Mouse (Mus musculus) adipose tissue, adult 10 weeks (tissue): ENCODE data around the gene Olfr1389. TPM values are rescaled to one million over a fixed set of nuclear protein-coding genes. Genes with fewer than 3 reads are reported as not detected.

Experiments
- polyA plus RNA-seq: library from polyadenylated mRNA; stranded (reverse); fragments of 350-450 nt; fragmentation: Illumina TruSeq; extraction: RNeasy Lipid Tissue Mini Kit (QIAGEN cat#74804); gene quantifications from one replicate; pipeline ENCODE4 v1.2.3, GENCODE M21; 2014; ENCODE audit warnings: low read depth, low replicate concordance

Olfr1389 gene
- polyA plus RNA-seq: not detected

DNA sequence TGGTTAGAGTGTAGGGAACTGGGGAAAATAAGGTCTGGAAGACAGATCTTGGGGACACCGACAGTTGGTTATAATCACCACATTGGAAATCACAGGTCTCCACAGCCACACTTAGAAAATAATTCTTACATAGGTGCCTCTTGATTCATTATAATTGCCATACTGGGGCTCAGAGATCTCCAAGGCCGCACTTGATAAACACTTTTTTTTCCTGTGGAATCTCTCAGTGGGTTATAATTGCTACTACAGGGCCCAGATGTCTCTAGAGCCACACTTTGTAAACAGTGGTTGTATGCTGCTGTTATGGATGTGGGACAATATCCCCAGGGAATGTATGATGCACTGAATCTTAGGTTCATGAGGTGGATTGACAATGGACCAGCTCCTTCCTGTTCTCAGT, at the start of gene Olfr1389:
Gene Olfr1389 (plus strand): TSS at position 301 of the 400 bp plus-strand sequence.

DNA sequence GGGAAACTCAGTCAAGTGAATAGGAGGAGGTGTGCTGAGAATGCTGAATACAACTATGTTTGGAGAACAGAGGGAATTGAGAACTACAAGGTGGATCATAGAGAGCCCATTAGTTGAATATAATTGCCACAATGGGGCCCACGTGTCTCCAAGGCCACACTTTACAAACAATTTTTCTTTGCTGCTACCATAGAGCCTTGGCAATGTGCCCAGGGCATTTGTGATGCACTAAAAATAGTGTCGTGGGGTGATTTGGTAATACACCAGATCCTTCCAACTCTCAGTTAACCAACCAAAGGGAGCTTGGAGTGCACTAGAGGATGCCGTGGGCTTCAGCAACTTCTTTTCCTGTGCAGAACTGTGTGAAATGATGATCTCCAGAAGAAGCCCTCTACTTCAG, 13.5 kb downstream of the Olfr1389 start, which contains the start of gene Olfr1388:
Gene Olfr1388 (plus strand): TSS at position 214 of the 400 bp plus-strand sequence.

DNA sequence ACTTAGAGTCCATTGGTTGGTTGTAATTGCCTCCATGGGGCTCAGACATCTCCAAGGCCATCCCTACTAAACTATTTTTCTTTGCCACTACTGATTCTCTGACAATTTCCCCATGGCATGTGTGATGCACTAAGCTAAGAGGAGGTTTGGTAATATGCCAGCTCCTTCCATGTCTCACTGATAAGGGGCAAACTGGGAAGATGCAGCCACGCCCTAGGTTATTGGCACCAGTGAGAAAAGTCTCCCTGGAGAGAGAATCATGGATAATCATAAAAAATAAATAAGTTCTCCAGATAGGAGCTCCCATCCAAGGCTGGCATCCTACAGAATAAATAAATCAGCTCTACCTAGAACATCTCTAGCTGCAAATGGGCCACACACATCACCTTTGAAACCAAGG, 32.2 kb downstream of the Olfr1389 start, which contains the start of gene Olfr1387:
Gene Olfr1387 (plus strand): TSS at position 301 of the 400 bp plus-strand sequence.

DNA sequence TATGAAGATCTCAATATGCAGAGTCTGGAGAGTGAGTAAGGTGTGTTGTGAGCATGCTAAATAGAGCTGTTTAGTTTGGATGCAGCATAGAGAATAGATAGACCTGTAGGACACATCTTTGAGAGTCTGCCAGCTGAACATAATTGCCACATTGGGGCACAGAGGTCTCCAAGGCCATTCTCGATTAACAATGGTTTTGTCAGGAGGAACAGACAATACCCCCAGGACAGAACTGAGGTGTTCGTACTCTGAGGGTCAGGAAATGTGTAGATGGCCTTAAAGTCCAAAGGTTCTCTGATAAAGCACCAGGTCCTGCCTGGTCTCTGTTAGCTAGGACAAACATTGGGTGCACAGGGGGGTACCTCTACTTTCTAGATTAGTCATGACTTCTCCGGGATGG, 41.9 kb downstream of the Olfr1389 start, which contains the start of gene Olfr1386:
Gene Olfr1386 (plus strand): TSS at position 301 of the 400 bp plus-strand sequence.

Other genes starting within 250 kb of the Olfr1389 start
- gene Btnl9, start 235.9 kb upstream of the Olfr1389 start, polyA plus RNA-seq: 21.1 TPM
- 16.9 TPM for gene Zfp62, start 219.8 kb upstream of the Olfr1389 start, polyA plus RNA-seq
- gene Mgat1, start 178.9 kb upstream of the Olfr1389 start, polyA plus RNA-seq: 47.8 TPM
- 0.10 TPM for gene Olfr1393, start 144.8 kb upstream of the Olfr1389 start, polyA plus RNA-seq
- 0.11 TPM for gene Olfr1392, start 137.8 kb upstream of the Olfr1389 start, polyA plus RNA-seq
- not detected for gene Olfr10, start 118.3 kb upstream of the Olfr1389 start, polyA plus RNA-seq
- gene Olfr1391, start 100.3 kb upstream of the Olfr1389 start, polyA plus RNA-seq: not detected
- gene Olfr1390, start 87.9 kb upstream of the Olfr1389 start, polyA plus RNA-seq: not detected
- 0.10 TPM for gene Olfr1388, start 13.6 kb downstream of the Olfr1389 start, polyA plus RNA-seq
- not detected for gene Olfr1387, start 32.3 kb downstream of the Olfr1389 start, polyA plus RNA-seq
- gene Olfr1386, start 42.0 kb downstream of the Olfr1389 start, polyA plus RNA-seq: not detected
- gene Olfr1385, start 66.0 kb downstream of the Olfr1389 start, polyA plus RNA-seq: not detected
- gene Olfr1384, start 83.7 kb downstream of the Olfr1389 start, polyA plus RNA-seq: not detected
- gene Olfr1383, start 96.6 kb downstream of the Olfr1389 start, polyA plus RNA-seq: not detected
- gene Olfr1382, start 105.2 kb downstream of the Olfr1389 start, polyA plus RNA-seq: not detected
- gene Olfr1381, start 120.4 kb downstream of the Olfr1389 start, polyA plus RNA-seq: not detected
- gene Olfr1380, start 133.8 kb downstream of the Olfr1389 start, polyA plus RNA-seq: not detected
- 5.1 TPM for gene Flt4, start 186.2 kb downstream of the Olfr1389 start, polyA plus RNA-seq
- not detected for gene Scgb3a1, start 240.5 kb downstream of the Olfr1389 start, polyA plus RNA-seq